Mouse (Mus musculus) splenic B cell, adult 2 months (primary cell): ENCODE results near the gene Zbtb18.

Experiments used
- DNase-seq: peaks from one replicate; pipeline ENCODE4 v3.0.0-alpha.2; 2011; ENCODE audit warnings: low read depth, low spot score
- H3K27me3 ChIP-seq: 2 replicates; pipeline ENCODE4 v1.6.1; 2012; ENCODE audit warnings: mild to moderate bottlenecking, low read length, moderate library complexity, mixed read lengths; ENCODE audit not compliant: control insufficient read depth, poor library complexity, insufficient read depth, severe bottlenecking
- H3K36me3 ChIP-seq: 2 replicates; pipeline ENCODE4 v1.6.1; 2012; ENCODE audit warnings: mild to moderate bottlenecking, low read length, moderate library complexity, mixed read lengths; ENCODE audit not compliant: control insufficient read depth, poor library complexity, insufficient read depth, severe bottlenecking

Zbtb18 gene

DNA sequence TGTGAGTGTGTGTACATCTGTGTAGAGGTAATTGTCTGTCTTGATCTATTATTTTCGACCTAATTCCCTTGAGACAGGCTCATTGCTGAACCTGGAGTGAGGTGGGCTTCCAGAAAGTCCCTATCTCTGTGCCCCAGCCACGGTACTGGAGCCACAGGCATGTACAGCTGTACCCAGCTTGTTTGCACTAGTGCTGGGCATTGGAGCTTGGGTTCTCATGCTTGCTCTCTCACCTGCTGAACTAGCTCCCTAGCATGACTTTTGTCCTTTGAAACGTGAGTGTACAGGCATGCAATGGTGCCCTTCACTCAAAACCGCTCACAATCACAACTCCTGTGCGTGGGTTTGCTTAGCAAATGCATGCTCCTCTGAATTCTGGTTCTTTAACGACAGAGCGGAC, 42.1 kb downstream of the Zbtb18 start:
- no peaks in the 10 kb centered on the region for H3K27me3 ChIP-seq
- H3K36me3 ChIP-seq, result no peaks in the 10 kb centered on the region
- no peak for DNase-seq

DNA sequence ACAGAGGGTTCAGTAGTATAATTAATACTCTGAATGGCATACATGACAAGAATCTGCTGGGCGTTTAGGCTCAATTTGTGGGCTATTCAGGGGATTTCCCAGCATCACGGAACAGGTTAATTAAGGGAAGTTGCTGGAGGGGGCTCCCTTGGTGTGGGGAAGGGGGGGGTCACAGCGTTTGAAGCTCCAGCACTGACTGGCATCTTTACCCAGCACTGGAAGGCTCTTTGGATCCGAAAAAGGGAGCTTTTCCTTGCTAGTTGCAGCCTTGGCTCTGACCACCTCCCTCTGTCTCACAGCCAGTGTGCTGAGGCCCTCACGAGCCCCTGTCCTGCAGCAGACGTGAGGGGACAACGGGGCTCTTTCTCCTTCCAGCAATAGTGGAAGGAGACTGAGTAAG, 42.5 kb downstream of the Zbtb18 start:
- Histone ChIP-seq H3K27me3 (no peaks in the 10 kb centered on the region), H3K36me3 (no peaks in the 10 kb centered on the region)
- peak; percentile 78 for DNase-seq

DNA sequence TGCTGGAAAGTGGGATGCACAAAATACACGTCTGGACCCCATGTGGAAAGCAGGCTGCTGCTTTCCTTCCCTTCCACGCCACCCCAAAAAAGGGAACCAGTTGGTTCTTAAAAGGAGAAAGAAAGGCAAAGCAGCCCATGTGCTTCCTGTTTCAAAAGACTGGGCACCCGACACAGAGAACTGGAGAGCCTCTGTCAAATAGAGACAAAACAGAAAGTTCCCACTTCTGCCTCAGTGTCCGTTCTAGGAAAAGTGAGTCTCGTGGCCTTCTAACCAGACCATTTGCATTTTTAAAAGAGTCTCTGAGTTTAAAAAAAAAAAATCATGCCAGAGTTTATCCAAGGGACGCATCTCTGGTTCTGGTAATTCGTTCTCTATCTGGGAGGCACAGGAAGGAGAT, 47.7 kb downstream of the Zbtb18 start:
- peak; percentile 71 for DNase-seq
- H3K36me3 ChIP-seq, result no peaks in the 10 kb centered on the region
- no peaks in the 10 kb centered on the region for H3K27me3 ChIP-seq

DNA sequence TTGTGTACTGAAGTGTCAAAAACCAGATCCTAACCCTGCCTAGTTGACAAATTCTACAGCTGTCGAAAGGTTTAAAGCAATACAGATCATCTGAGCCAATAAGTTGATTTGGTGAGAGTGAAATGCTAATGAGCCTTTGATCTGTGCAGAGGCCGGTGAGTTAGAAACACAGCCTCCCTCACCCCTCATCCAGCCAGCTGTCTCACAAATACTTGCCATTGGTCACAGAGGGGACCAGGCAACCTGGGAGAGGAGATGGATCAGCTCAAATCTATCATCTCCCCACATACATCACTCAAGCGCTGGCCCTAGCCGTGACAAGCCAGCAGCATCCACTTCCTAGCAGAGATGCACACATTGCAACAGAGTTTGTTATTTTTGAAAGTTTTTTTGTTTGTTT, 48.7 kb downstream of the Zbtb18 start:
- no peak for DNase-seq
- H3K36me3 ChIP-seq, result no peaks in the 10 kb centered on the region
- H3K27me3 ChIP-seq, result no peaks in the 10 kb centered on the region

DNA sequence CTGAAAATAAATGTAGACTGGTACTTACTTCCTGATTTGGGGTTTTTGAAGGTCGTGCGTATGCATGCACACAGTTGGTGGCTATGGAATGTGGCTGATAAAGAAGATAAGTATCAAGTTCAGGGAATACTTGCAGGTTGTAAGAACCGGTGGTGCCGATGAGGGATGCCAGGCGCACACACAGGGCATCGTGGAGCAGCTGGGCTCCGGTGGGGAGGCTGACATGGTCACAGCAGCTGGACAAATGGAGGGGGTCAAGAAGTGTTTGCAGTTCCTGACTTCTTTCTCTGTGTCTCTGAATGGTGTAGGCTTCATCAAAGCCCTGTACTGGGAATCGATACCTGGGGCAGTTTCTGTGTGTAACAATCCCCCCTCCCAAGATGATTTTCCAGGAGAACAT, 49.1 kb downstream of the Zbtb18 start:
- no peak for DNase-seq
- Histone ChIP-seq H3K36me3 (no peaks in the 10 kb centered on the region), H3K27me3 (no peaks in the 10 kb centered on the region)

DNA sequence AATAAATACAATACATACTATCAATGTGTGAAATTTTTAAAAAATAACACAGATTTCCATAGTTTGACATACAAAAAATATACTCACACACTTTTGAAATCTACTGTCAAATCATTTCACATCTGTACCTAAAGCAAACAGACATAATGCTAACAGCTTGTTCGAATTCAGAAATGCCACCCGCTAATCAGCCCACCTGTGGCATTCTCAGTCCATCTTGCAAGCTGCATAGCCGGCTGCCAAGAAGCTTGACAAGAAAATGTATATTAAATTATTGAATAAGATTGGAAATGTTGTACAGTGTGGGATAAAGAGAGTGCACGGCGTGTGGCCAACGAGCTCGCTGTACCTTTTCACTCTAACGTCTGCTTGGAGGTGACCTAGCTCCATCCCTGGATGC, 52.2 kb downstream of the Zbtb18 start:
- no peak for DNase-seq
- Histone ChIP-seq H3K36me3 (no peaks in the 10 kb centered on the region), H3K27me3 (no peaks in the 10 kb centered on the region)

DNA sequence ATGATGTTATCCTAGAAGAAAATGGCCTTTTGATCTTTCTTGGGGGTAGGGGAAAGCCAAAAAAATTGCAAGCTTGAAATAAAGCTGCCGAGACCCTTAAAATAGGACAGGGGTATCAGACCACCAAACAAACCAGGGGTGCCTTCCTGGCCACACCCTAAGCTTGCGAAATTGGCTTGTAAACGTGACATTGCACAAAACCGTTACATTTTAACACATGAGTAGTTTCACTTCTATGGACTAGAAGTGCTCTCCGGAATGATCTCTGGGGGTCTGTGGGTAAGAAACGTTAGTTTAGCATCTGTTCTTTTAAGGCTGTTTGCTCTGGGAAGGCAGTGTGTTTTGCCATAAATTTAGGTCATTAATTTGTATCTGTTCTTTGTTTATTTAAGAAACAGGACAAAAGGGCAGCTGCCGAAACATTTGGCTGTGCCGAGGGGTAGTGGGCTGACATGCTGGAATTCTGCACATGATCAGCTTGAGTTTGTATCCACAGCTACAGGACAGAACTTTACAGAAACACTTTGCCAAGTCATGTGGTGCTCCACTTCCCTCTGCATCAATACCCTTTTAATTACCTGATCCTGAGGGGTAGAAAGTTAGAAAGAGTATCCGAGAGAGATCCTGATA, 52.9 kb downstream of the Zbtb18 start:
- Histone ChIP-seq H3K36me3 (no peaks in the 10 kb centered on the region), H3K27me3 (no peaks in the 10 kb centered on the region)
- DNase-seq, result no peak
